Comparison of ENCODE assay signal across 10 mouse cellular contexts in genomic region chr6:66533241-66533640, GRCm38 (mm10). TPM values are rescaled to one million over a fixed set of nuclear protein-coding genes. Genes with fewer than 3 reads are reported as not detected.
DNase-seq lines count a peak whose midpoint lies in the region; ATAC-seq lines count a peak whose summit lies in the region.
"Had no signal": no experiment of that assay in that cellular context is flagged by ENCODE, and none has a peak within 500 bp of the region (broad histone marks: within the 10 kb centered on the region; RNA-seq: fewer than 3 reads in every experiment).

No protein-coding gene starts in this region.

- H3K27me3 ChIP-seq in embryonic facial prominence, embryonic 11.5 days (ENCODE audit: control insufficient read depth, insufficient read depth, low read length), result no peaks in the 10 kb centered on the region
- no peaks in the 10 kb centered on the region for H3K27me3 ChIP-seq in embryonic facial prominence, embryonic 10.5 days (replicated peaks; ENCODE audit: low read depth, poor library complexity, severe bottlenecking)
- H3K27me3 ChIP-seq in limb, embryonic 11.5 days (ENCODE audit: control insufficient read depth, insufficient read depth, low read length), result no peaks in the 10 kb centered on the region
- H3K27me3 ChIP-seq in limb, embryonic 10.5 days (ENCODE audit: low read depth, poor library complexity, severe bottlenecking), result no peaks in the 10 kb centered on the region
- H3K27me3 ChIP-seq: hindbrain, embryonic 15.5 days had no signal

- H3K4me1 ChIP-seq in embryonic facial prominence, embryonic 11.5 days (ENCODE audit: control insufficient read depth, insufficient read depth, low read length), result no peaks in the 10 kb centered on the region
- H3K4me1 ChIP-seq in embryonic facial prominence, embryonic 10.5 days, result peaks cover 12% of the 10 kb centered on the region
- peaks cover 5% of the 10 kb centered on the region for H3K4me1 ChIP-seq in limb, embryonic 11.5 days (ENCODE audit: control insufficient read depth, insufficient read depth, low read length)
- peaks cover 12% of the 10 kb centered on the region for H3K4me1 ChIP-seq in limb, embryonic 10.5 days

- no peak overlapping the region for H3K9ac ChIP-seq in embryonic facial prominence, embryonic 11.5 days (replicated peaks; ENCODE audit: low read length)
- H3K9ac ChIP-seq in limb, embryonic 11.5 days (ENCODE audit: low read length), result no peak overlapping the region
- H3K9ac ChIP-seq: hindbrain, embryonic 15.5 days had no signal

- H3K9me3 ChIP-seq in embryonic facial prominence, embryonic 11.5 days (replicated peaks; ENCODE audit: control insufficient read depth, low read length), result no peaks in the 10 kb centered on the region
- H3K9me3 ChIP-seq in embryonic facial prominence, embryonic 10.5 days, result no peaks in the 10 kb centered on the region
- H3K9me3 ChIP-seq in limb, embryonic 11.5 days (ENCODE audit: control insufficient read depth, low read length), result no peaks in the 10 kb centered on the region
- no peaks in the 10 kb centered on the region for H3K9me3 ChIP-seq in limb, embryonic 10.5 days (replicated peaks)
- H3K9me3 ChIP-seq: hindbrain, embryonic 15.5 days had no signal

- no peaks in the 10 kb centered on the region for H3K36me3 ChIP-seq in embryonic facial prominence, embryonic 11.5 days (replicated peaks; ENCODE audit: control insufficient read depth, insufficient read depth, low read depth, low read length)
- peaks cover 13% of the 10 kb centered on the region for H3K36me3 ChIP-seq in embryonic facial prominence, embryonic 10.5 days (replicated peaks)
- H3K36me3 ChIP-seq in limb, embryonic 11.5 days (ENCODE audit: control insufficient read depth, insufficient read depth, low read length), result no peaks in the 10 kb centered on the region
- peaks cover 11% of the 10 kb centered on the region for H3K36me3 ChIP-seq in limb, embryonic 10.5 days
- H3K36me3 ChIP-seq: hindbrain, embryonic 15.5 days had no signal

- peak; percentile 77 for DNase-seq in embryonic facial prominence, embryonic 11.5 days (ENCODE audit: low spot score)
- DNase-seq in embryonic facial prominence, embryonic 10.5 days (ENCODE audit: low spot score), result no peak
- peak; percentile 31 for DNase-seq in limb, embryonic 11.5 days (ENCODE audit: low spot score)
- no peak for DNase-seq in limb, embryonic 10.5 days (ENCODE audit: low spot score)
- peak; percentile 57 for DNase-seq in MN1 (ENCODE audit: low spot score)
- DNase-seq in induced T-regulatory cell, adult 2 months (ENCODE audit: low read depth), result peak; percentile 84
- DNase-seq in urinary bladder, postnatal 14 days (ENCODE audit: low spot score), result no peak

- no peak overlapping the region for H3K27ac ChIP-seq in embryonic facial prominence, embryonic 11.5 days (replicated peaks; ENCODE audit: low read depth, low read length)
- no peak overlapping the region for H3K27ac ChIP-seq in embryonic facial prominence, embryonic 10.5 days (replicated peaks)
- H3K27ac ChIP-seq in limb, embryonic 11.5 days (replicated peaks; ENCODE audit: low read depth, low read length), result no peak overlapping the region
- H3K27ac ChIP-seq in limb, embryonic 10.5 days, result no peak overlapping the region
- H3K27ac ChIP-seq: hindbrain, embryonic 15.5 days had no signal

- ATAC-seq in embryonic facial prominence, embryonic 11.5 days (replicated peaks; ENCODE audit: insufficient number of reproducible peaks, low FRiP score, low TSS enrichment, low read depth), result no peak
- ATAC-seq in limb, embryonic 11.5 days (ENCODE audit: insufficient number of reproducible peaks, low FRiP score, low TSS enrichment, low read depth), result no peak
- ATAC-seq in megakaryocyte-erythroid progenitor cell, adult 5-6 weeks (replicated peaks; ENCODE audit: low FRiP score, low TSS enrichment, poor library complexity, severe bottlenecking), result no peak

- H3K4me2 ChIP-seq in embryonic facial prominence, embryonic 11.5 days (ENCODE audit: low read depth, low read length), result no peak overlapping the region
- no peak overlapping the region for H3K4me2 ChIP-seq in limb, embryonic 11.5 days (ENCODE audit: low read depth, severe bottlenecking)
- H3K4me2 ChIP-seq: hindbrain, embryonic 15.5 days had no signal

- H3K4me3 ChIP-seq in embryonic facial prominence, embryonic 11.5 days (ENCODE audit: low read depth, low read length), result no peak overlapping the region
- no peak overlapping the region for H3K4me3 ChIP-seq in embryonic facial prominence, embryonic 10.5 days
- H3K4me3 ChIP-seq in limb, embryonic 11.5 days (ENCODE audit: low read depth, low read length), result no peak overlapping the region
- no peak overlapping the region for H3K4me3 ChIP-seq in limb, embryonic 10.5 days
- H3K4me3 ChIP-seq: hindbrain, embryonic 15.5 days had no signal

- 43% methylated on average over 3 of the region's 3 CpGs for WGBS in embryonic facial prominence, embryonic 11.5 days
- WGBS in embryonic facial prominence, embryonic 10.5 days, result 49% methylated on average over 3 of the region's 3 CpGs
- WGBS in limb, embryonic 11.5 days, result 37% methylated on average over 3 of the region's 3 CpGs
- 40% methylated on average over 3 of the region's 3 CpGs for WGBS in limb, embryonic 10.5 days

RNA-seq across cellular contexts. Expression of gene Mad2l1, which starts 1.9 kb away (rescaled TPM):
- 134 and 152 TPM in 2 replicates for polyA plus RNA-seq in embryonic facial prominence, embryonic 11.5 days (2014; fragmentation: Nextera tagmentation; extraction: Ambion mirVana)
- 150 and 163 TPM in 2 replicates for polyA plus RNA-seq in embryonic facial prominence, embryonic 10.5 days (2016; fragmentation: Nextera tagmentation; extraction: Ambion mirVana)
- polyA plus RNA-seq in limb, embryonic 11.5 days (2014; fragmentation: Nextera tagmentation; extraction: Ambion mirVana), result 124 and 136 TPM in 2 replicates
- polyA plus RNA-seq in limb, embryonic 10.5 days (2016; fragmentation: Nextera tagmentation; extraction: Ambion mirVana), result 146 and 153 TPM in 2 replicates
- total RNA-seq in megakaryocyte-erythroid progenitor cell, adult 5-6 weeks (2014; fragmentation: Nextera tagmentation), result 92.8 and 111 TPM in 2 replicates
- 104 and 127 TPM in 2 replicates for total RNA-seq in megakaryocyte-erythroid progenitor cell, adult 5-6 weeks (2017)

RNA-seq across cellular contexts. Expression of gene Vmn1r32, which starts 26.7 kb away (rescaled TPM):
- polyA plus RNA-seq in embryonic facial prominence, embryonic 11.5 days (2014; fragmentation: Nextera tagmentation; extraction: Ambion mirVana), result 0.10 TPM in 1 of 2 replicates, not detected in the other
- 0.13 and 0.14 TPM in 2 replicates for polyA plus RNA-seq in embryonic facial prominence, embryonic 10.5 days (2016; fragmentation: Nextera tagmentation; extraction: Ambion mirVana)
- 0.18 and 0.32 TPM in 2 replicates for polyA plus RNA-seq in limb, embryonic 11.5 days (2014; fragmentation: Nextera tagmentation; extraction: Ambion mirVana)
- 0.14 and 0.18 TPM in 2 replicates for polyA plus RNA-seq in limb, embryonic 10.5 days (2016; fragmentation: Nextera tagmentation; extraction: Ambion mirVana)
- total RNA-seq in megakaryocyte-erythroid progenitor cell, adult 5-6 weeks (2014; fragmentation: Nextera tagmentation), result not detected in 2 replicates
- total RNA-seq in megakaryocyte-erythroid progenitor cell, adult 5-6 weeks (2017), result not detected in 2 replicates
- total RNA-seq: adrenal gland, postnatal 36 days had no signal
- polyA plus RNA-seq: hindbrain, embryonic 15.5 days had no signal

Comparison
In these comparisons a context has a peak if more than half of its experiments do, and no peak if none do; other contexts are left out.
1. DNase-seq: peak in embryonic facial prominence, embryonic 11.5 days (single experiment), limb, embryonic 11.5 days (single experiment), MN1 (single experiment) and induced T-regulatory cell, adult 2 months (single experiment); none in embryonic facial prominence, embryonic 10.5 days (single experiment), limb, embryonic 10.5 days (single experiment) and urinary bladder, postnatal 14 days (single experiment).